Mouse (Mus musculus): ENCODE data around the gene Kbtbd13. TPM values are rescaled to one million over a fixed set of nuclear protein-coding genes. Genes with fewer than 3 reads are reported as not detected.

Gene Kbtbd13
- polyA plus RNA-seq, 1 experiment from 2014 or later = 0.50 TPM

DNA sequence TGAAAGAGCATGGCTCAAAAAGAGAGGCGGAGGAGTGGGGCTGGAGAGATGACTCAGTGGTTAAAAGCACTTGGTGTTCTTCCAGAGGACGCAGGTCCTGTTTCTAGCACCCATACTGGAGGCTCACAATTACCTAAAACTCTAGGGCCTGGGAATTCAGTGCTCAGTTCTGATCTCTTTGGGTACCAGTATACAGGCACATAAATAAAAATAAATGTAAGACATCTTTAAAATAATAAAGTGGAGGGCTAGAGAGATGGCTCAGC lies 13.7 kb upstream of the Kbtbd13 start:
- 92% methylated on average over 2 of the region's 2 CpGs for WGBS
- no peak overlapping the region for H3K4me3 ChIP-seq (ENCODE audit: low read depth, low read length)
- ATAC-seq = no peak
- H3K27ac ChIP-seq (ENCODE audit: low read length) = no peak overlapping the region
- H3K9ac ChIP-seq (ENCODE audit: low read depth, low read length) = no peak overlapping the region
- no peak overlapping the region for H3K4me2 ChIP-seq (ENCODE audit: low read length)
- no peaks in the 10 kb centered on the region for H3K27me3 ChIP-seq (ENCODE audit: control insufficient read depth, insufficient read depth, low read depth, low read length)
- no peaks in the 10 kb centered on the region for H3K36me3 ChIP-seq (ENCODE audit: control insufficient read depth, insufficient read depth, low read length)
- no peaks in the 10 kb centered on the region for H3K9me3 ChIP-seq (replicated peaks; ENCODE audit: control insufficient read depth, low read length, poor library complexity, severe bottlenecking)
- no peaks in the 10 kb centered on the region for H3K4me1 ChIP-seq (ENCODE audit: control insufficient read depth, insufficient read depth, low read length)

GRCm38 (mm10) chr9:65404331-65405183 lies 13.1 kb upstream of the Kbtbd13 start:
- Histone ChIP-seq H3K4me1 (ENCODE audit: control insufficient read depth, insufficient read depth, low read length) (no peaks in the 10 kb centered on the region), H3K9ac (ENCODE audit: low read depth, low read length) (no peak overlapping the region), H3K4me2 (ENCODE audit: low read length) (no peak overlapping the region), H3K9me3 (replicated peaks; ENCODE audit: control insufficient read depth, low read length, poor library complexity, severe bottlenecking) (no peaks in the 10 kb centered on the region), H3K4me3 (ENCODE audit: low read depth, low read length) (no peak overlapping the region), H3K27me3 (ENCODE audit: control insufficient read depth, insufficient read depth, low read depth, low read length) (no peaks in the 10 kb centered on the region), H3K36me3 (ENCODE audit: control insufficient read depth, insufficient read depth, low read length) (no peaks in the 10 kb centered on the region), H3K27ac (ENCODE audit: low read length) (no peak overlapping the region)
- WGBS = 76% methylated on average over 15 of the region's 15 CpGs
- ATAC-seq = no peak

DNA sequence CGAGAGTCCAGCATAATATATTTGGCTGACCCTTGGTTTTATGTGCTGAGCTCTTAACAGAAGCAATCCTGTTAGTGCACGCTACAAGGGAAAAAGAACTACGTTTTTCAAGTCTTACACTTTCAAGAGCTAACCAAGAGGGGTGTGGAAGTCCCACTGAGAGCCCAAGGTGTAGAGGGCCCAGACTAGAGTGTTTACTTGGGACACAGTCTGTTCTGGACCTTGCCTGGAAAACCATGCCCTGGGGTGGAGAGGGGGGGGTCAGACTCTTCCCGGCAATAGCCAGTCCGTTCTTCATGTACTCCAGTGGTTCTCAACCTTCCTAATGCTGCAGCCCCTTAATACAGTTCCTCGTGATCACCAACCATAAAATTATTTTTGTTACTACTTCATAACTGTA lies 8.5 kb upstream of the Kbtbd13 start:
- Histone ChIP-seq H3K27ac (ENCODE audit: low read length) (no peak overlapping the region), H3K36me3 (ENCODE audit: control insufficient read depth, insufficient read depth, low read length) (no peaks in the 10 kb centered on the region), H3K9me3 (replicated peaks; ENCODE audit: control insufficient read depth, low read length, poor library complexity, severe bottlenecking) (no peaks in the 10 kb centered on the region), H3K4me2 (ENCODE audit: low read length) (no peak overlapping the region), H3K9ac (ENCODE audit: low read depth, low read length) (no peak overlapping the region), H3K27me3 (ENCODE audit: control insufficient read depth, insufficient read depth, low read depth, low read length) (no peaks in the 10 kb centered on the region), H3K4me3 (ENCODE audit: low read depth, low read length) (no peak overlapping the region), H3K4me1 (ENCODE audit: control insufficient read depth, insufficient read depth, low read length) (no peaks in the 10 kb centered on the region)
- no peak for ATAC-seq
- 89% methylated on average over 6 of the region's 6 CpGs for WGBS

GRCm38 (mm10) chr9:65398279-65398678 lies 6.8 kb upstream of the Kbtbd13 start, which contains the start of gene Rasl12:
Gene Rasl12 (plus strand): TSS chr9:65398506.
- under 1% methylated on average over 24 of the region's 24 CpGs for WGBS

DNA sequence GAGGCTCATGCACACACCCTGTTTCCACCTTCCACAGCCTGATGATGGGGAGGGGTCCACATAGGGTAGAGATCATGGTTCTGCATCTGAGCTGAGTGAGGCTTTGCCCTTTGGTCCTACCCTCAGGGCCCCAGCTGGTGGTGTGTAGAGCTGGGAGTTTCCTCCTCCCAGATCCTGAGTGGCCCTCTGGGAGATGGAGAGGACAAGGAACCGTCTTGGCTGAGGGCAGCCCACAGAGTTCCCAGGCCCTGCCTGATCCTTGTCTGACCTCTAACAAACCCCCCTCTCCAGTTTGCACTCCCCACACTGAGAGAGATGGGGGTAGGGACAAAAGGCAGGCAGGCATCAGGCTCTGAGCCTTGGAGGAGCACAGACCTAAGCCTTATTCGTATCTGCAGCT lies 2.9 kb upstream of the Kbtbd13 start:
- Histone ChIP-seq H3K4me2 (ENCODE audit: low read length) (no peak overlapping the region), H3K9ac (ENCODE audit: low read depth, low read length) (no peak overlapping the region), H3K27me3 (ENCODE audit: control insufficient read depth, insufficient read depth, low read depth, low read length) (peaks cover 32% of the 10 kb centered on the region), H3K36me3 (ENCODE audit: control insufficient read depth, insufficient read depth, low read length) (no peaks in the 10 kb centered on the region), H3K9me3 (replicated peaks; ENCODE audit: control insufficient read depth, low read length, poor library complexity, severe bottlenecking) (no peaks in the 10 kb centered on the region), H3K4me1 (ENCODE audit: control insufficient read depth, insufficient read depth, low read length) (no peaks in the 10 kb centered on the region), H3K27ac (ENCODE audit: low read length) (no peak overlapping the region), H3K4me3 (ENCODE audit: low read depth, low read length) (no peak overlapping the region)
- WGBS = 67% methylated on average over 2 of the region's 2 CpGs
- ATAC-seq = no peak

More at GRCm38 (mm10) chr9:65398279-65398678, 6.8 kb upstream of the Kbtbd13 start, which contains the start of gene Rasl12:
- H3K4me2 ChIP-seq (ENCODE audit: low read length) = peak within 1 kb of the TSS; percentile 76
- H3K27me3 ChIP-seq (ENCODE audit: control insufficient read depth, insufficient read depth, low read depth, low read length) = no peaks in the 10 kb centered on the region
- H3K4me1 ChIP-seq (ENCODE audit: control insufficient read depth, insufficient read depth, low read length) = no peaks in the 10 kb centered on the region
- H3K9ac ChIP-seq (ENCODE audit: low read depth, low read length) = peak within 1 kb of the TSS; percentile 62
- peak within 1 kb of the TSS; percentile 43 for H3K4me3 ChIP-seq (ENCODE audit: low read depth, low read length)
- no peak within 1 kb of the TSS for H3K27ac ChIP-seq (ENCODE audit: low read length)
- no peaks in the 10 kb centered on the region for H3K9me3 ChIP-seq (replicated peaks; ENCODE audit: control insufficient read depth, low read length, poor library complexity, severe bottlenecking)
- H3K36me3 ChIP-seq (ENCODE audit: control insufficient read depth, insufficient read depth, low read length) = no peaks in the 10 kb centered on the region
- ATAC-seq = peak; percentile 70; the same call in 1 of the 2 replicates

GRCm38 (mm10) chr9:65393606-65394005 lies 2.2 kb upstream of the Kbtbd13 start:
- Histone ChIP-seq H3K27ac (ENCODE audit: low read length) (no peak overlapping the region), H3K4me1 (ENCODE audit: control insufficient read depth, insufficient read depth, low read length) (no peaks in the 10 kb centered on the region), H3K4me2 (ENCODE audit: low read length) (no peak overlapping the region), H3K4me3 (ENCODE audit: low read depth, low read length) (no peak overlapping the region), H3K9ac (ENCODE audit: low read depth, low read length) (no peak overlapping the region), H3K9me3 (replicated peaks; ENCODE audit: control insufficient read depth, low read length, poor library complexity, severe bottlenecking) (no peaks in the 10 kb centered on the region), H3K27me3 (ENCODE audit: control insufficient read depth, insufficient read depth, low read depth, low read length) (peaks cover 32% of the 10 kb centered on the region), H3K36me3 (ENCODE audit: control insufficient read depth, insufficient read depth, low read length) (no peaks in the 10 kb centered on the region)
- 58% methylated on average over 2 of the region's 2 CpGs for WGBS
- no peak for ATAC-seq

GRCm38 (mm10) chr9:65392638-65393364 lies 1.3 kb upstream of the Kbtbd13 start:
- WGBS = 26% methylated on average over 6 of the region's 6 CpGs
- H3K4me1 ChIP-seq (ENCODE audit: control insufficient read depth, insufficient read depth, low read length) = no peaks in the 10 kb centered on the region
- H3K27me3 ChIP-seq (ENCODE audit: control insufficient read depth, insufficient read depth, low read depth, low read length) = peaks cover 32% of the 10 kb centered on the region
- H3K4me2 ChIP-seq (ENCODE audit: low read length) = no peak overlapping the region
- no peak overlapping the region for H3K4me3 ChIP-seq (ENCODE audit: low read depth, low read length)
- H3K27ac ChIP-seq (ENCODE audit: low read length) = no peak overlapping the region
- no peaks in the 10 kb centered on the region for H3K9me3 ChIP-seq (replicated peaks; ENCODE audit: control insufficient read depth, low read length, poor library complexity, severe bottlenecking)
- ATAC-seq = no peak
- no peaks in the 10 kb centered on the region for H3K36me3 ChIP-seq (ENCODE audit: control insufficient read depth, insufficient read depth, low read length)
- H3K9ac ChIP-seq (ENCODE audit: low read depth, low read length) = no peak overlapping the region

DNA sequence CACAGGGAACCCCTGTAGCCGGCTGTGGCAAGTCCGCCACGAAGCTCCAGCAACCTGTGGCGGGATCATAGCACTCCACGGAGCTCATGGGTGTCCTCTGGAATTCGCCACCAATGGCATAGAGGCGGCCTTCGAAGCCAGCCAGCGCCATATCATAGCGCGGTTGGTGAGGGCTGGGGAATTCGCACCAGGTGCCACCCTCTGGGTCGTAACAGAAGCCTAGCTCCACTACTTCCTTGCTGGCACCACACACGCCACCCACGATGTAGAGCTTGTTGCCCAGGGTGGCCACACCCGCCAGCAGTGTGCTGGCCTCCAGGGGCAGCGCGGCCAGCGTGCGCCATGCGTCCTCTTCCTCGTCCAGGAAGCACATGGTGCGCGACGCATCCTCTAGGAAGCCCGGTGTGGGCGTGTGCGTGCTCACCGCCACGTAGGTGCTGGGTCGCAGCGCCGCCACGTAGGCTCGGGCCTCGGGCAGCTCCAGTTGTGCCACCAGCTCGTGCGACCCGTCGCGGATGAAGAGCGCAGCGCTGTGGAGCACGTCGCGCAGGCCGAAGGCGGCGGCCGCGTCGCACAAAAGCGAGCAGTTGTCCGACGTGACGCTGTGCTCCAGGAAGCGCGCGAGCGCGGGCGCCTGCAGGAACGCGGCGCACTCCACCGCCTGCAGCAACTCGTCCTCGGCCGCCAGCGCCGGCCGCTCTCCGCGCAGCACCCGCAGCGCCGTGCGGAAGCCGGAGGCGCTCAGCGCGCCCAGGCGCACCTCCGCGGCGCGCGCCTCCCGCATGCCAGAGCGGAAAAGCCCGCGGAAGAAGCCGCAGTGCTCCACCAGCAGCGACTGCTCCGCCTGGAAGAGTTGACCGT lies 470 bp downstream of the Kbtbd13 start:
- no peaks in the 10 kb centered on the region for H3K9me3 ChIP-seq (replicated peaks; ENCODE audit: control insufficient read depth, low read length, poor library complexity, severe bottlenecking)
- peak overlapping the region; percentile 46 for H3K9ac ChIP-seq (ENCODE audit: low read depth, low read length)
- no peaks in the 10 kb centered on the region for H3K36me3 ChIP-seq (ENCODE audit: control insufficient read depth, insufficient read depth, low read length)
- no peak overlapping the region for H3K27ac ChIP-seq (ENCODE audit: low read length)
- H3K4me1 ChIP-seq (ENCODE audit: control insufficient read depth, insufficient read depth, low read length) = no peaks in the 10 kb centered on the region
- WGBS = 17% methylated on average over 96 of the region's 96 CpGs
- H3K27me3 ChIP-seq (ENCODE audit: control insufficient read depth, insufficient read depth, low read depth, low read length) = peaks cover 32% of the 10 kb centered on the region
- H3K4me3 ChIP-seq (ENCODE audit: low read depth, low read length) = peak overlapping the region; percentile 43
- ATAC-seq = peak; percentile 67
- H3K4me2 ChIP-seq (ENCODE audit: low read length) = peak overlapping the region; percentile 54

All from midbrain, embryonic 16.5 days (tissue).